Mouse (Mus musculus) midbrain, embryonic 15.5 days (tissue): ENCODE measurements around the gene Defb18. TPM values are rescaled to one million over a fixed set of nuclear protein-coding genes. Genes with fewer than 3 reads are reported as not detected.
"Not testable (repeated sequence)": the region's sequence is repeated elsewhere in the genome, so short reads cannot be mapped to it uniquely, and the experiment has no call there.

Experiments
- ATAC-seq: fragments of 200-750 bp; cut with Nextera tagmentation; replicated peaks from 2 replicates; pipeline ENCODE4 v1.8.0; 2017; ENCODE audit warnings: moderate TSS enrichment
- H3K27ac ChIP-seq: fragments of 300-500 bp; sonication (generic); 2 replicates; pipeline ENCODE4 v1.5.1; 2015; ENCODE audit warnings: mild to moderate bottlenecking, inconsistent platforms
- H3K27me3 ChIP-seq: fragments of 300-500 bp; sonication (generic); replicated peaks from 2 replicates; pipeline ENCODE4 v1.6.1; 2015; ENCODE audit warnings: inconsistent platforms
- H3K36me3 ChIP-seq: fragments of 300-500 bp; sonication (generic); replicated peaks from 2 replicates; pipeline ENCODE4 v1.6.1; 2015; ENCODE audit warnings: inconsistent platforms
- H3K4me1 ChIP-seq: fragments of 300-500 bp; sonication (generic); 2 replicates; pipeline ENCODE4 v1.6.1; 2015; ENCODE audit warnings: inconsistent platforms
- H3K4me2 ChIP-seq: fragments of 300-500 bp; sonication (generic); 2 replicates; pipeline ENCODE4 v1.6.1; 2015; ENCODE audit warnings: inconsistent platforms, mild to moderate bottlenecking, moderate library complexity
- H3K4me3 ChIP-seq: fragments of 300-500 bp; sonication (generic); 2 replicates; pipeline ENCODE4 v1.5.1; 2015; ENCODE audit warnings: mild to moderate bottlenecking, inconsistent platforms
- H3K9ac ChIP-seq: fragments of 300-500 bp; sonication (generic); 2 replicates; pipeline ENCODE4 v1.6.1; 2015; ENCODE audit warnings: mild to moderate bottlenecking, inconsistent platforms
- H3K9me3 ChIP-seq: fragments of 300-500 bp; sonication (generic); 2 replicates; pipeline ENCODE4 v1.6.1; 2016; ENCODE audit warnings: inconsistent platforms
- WGBS: fragments of 180-500 bp; shearing (Covaris S2); methylation state at CpG from one replicate; pipeline ENCODE4 v1.1.7; 2015; ENCODE audit warnings: mixed read lengths; 5-methylcytosine and 5-hydroxymethylcytosine counted together
- polyA plus RNA-seq: library from polyadenylated mRNA; unstranded; fragments of >200 nt; fragmentation: Nextera tagmentation; extraction: Ambion mirVana; gene quantifications from 2 replicates; pipeline ENCODE4 v1.2.1, GENCODE M21; 2015

Defb18 gene
- polyA plus RNA-seq, result not detected in 2 replicates

- Histone ChIP-seq H3K9me3 (no peaks in the 10 kb centered on the region), H3K4me3 (no peak within 1 kb of the TSS), H3K27ac (no peak within 1 kb of the TSS), H3K9ac (no peak within 1 kb of the TSS), H3K4me2 (no peak within 1 kb of the TSS), H3K4me1 (no peaks in the 10 kb centered on the region), H3K27me3 (no peaks in the 10 kb centered on the region), H3K36me3 (no peaks in the 10 kb centered on the region)
- 80% methylated on average over 1 of the region's 1 CpGs for WGBS
- ATAC-seq, result no peak
Observed at GRCm38 (mm10) chr1:18237343-18237742, at the start of gene Defb18. Gene Defb18 (minus strand): TSS chr1:18237443.

GRCm38 (mm10) chr1:18271095-18271494 lies 33.9 kb upstream of the Defb18 start:
- no peaks in the 10 kb centered on the region for H3K4me1 ChIP-seq
- ATAC-seq, result no peak
- no peak overlapping the region for H3K27ac ChIP-seq
- H3K36me3 ChIP-seq, result no peaks in the 10 kb centered on the region
- no peaks in the 10 kb centered on the region for H3K9me3 ChIP-seq
- H3K9ac ChIP-seq, result no peak overlapping the region
- no peak overlapping the region for H3K4me3 ChIP-seq
- no peaks in the 10 kb centered on the region for H3K27me3 ChIP-seq
- 94% methylated on average over 4 of the region's 4 CpGs for WGBS
- no peak overlapping the region for H3K4me2 ChIP-seq

GRCm38 (mm10) chr1:18268845-18269244 lies 31.6 kb upstream of the Defb18 start:
- Histone ChIP-seq H3K27me3 (no peaks in the 10 kb centered on the region), H3K4me2 (no peak overlapping the region), H3K4me1 (no peaks in the 10 kb centered on the region), H3K9ac (no peak overlapping the region), H3K36me3 (no peaks in the 10 kb centered on the region), H3K27ac (no peak overlapping the region), H3K9me3 (no peaks in the 10 kb centered on the region), H3K4me3 (no peak overlapping the region)
- 49% methylated on average over 5 of the region's 5 CpGs for WGBS
- ATAC-seq, result no peak

GRCm38 (mm10) chr1:18265038-18265437 lies 27.8 kb upstream of the Defb18 start, which contains the start of gene Defb41:
Gene Defb41 (minus strand): TSS chr1:18265138.
- no peak within 1 kb of the TSS for H3K4me3 ChIP-seq
- ATAC-seq, result no peak

GRCm38 (mm10) chr1:18245801-18246580 lies 8.7 kb upstream of the Defb18 start:
- ATAC-seq, H3K27me3 ChIP-seq, H3K4me2 ChIP-seq, H3K4me1 ChIP-seq, H3K9ac ChIP-seq, H3K36me3 ChIP-seq, H3K9me3 ChIP-seq, H3K4me3 ChIP-seq, H3K27ac ChIP-seq: not testable (repeated sequence)
- WGBS, result 85% methylated on average over 9 of the region's 9 CpGs

More at GRCm38 (mm10) chr1:18265038-18265437, 27.8 kb upstream of the Defb18 start, which contains the start of gene Defb41:
- no peaks in the 10 kb centered on the region for H3K36me3 ChIP-seq
- no peaks in the 10 kb centered on the region for H3K4me1 ChIP-seq
- no peak within 1 kb of the TSS for H3K9ac ChIP-seq
- H3K27me3 ChIP-seq, result no peaks in the 10 kb centered on the region
- no peak within 1 kb of the TSS for H3K27ac ChIP-seq
- H3K4me2 ChIP-seq, result no peak within 1 kb of the TSS
- no peaks in the 10 kb centered on the region for H3K9me3 ChIP-seq

GRCm38 (mm10) chr1:18223385-18223945 lies 13.8 kb downstream of the Defb18 start:
- Histone ChIP-seq H3K9ac (no peak overlapping the region), H3K4me2 (no peak overlapping the region), H3K27ac (no peak overlapping the region), H3K36me3 (no peaks in the 10 kb centered on the region), H3K9me3 (no peaks in the 10 kb centered on the region), H3K27me3 (no peaks in the 10 kb centered on the region), H3K4me3 (no peak overlapping the region), H3K4me1 (no peaks in the 10 kb centered on the region)
- no peak for ATAC-seq
- WGBS, result 66% methylated on average over 3 of the region's 3 CpGs

- Histone ChIP-seq H3K27ac (no peak overlapping the region), H3K4me2 (no peak overlapping the region), H3K36me3 (no peaks in the 10 kb centered on the region), H3K9ac (no peak overlapping the region), H3K9me3 (no peaks in the 10 kb centered on the region), H3K27me3 (no peaks in the 10 kb centered on the region), H3K4me1 (0 out of 2 replicates have a peak, but pooled peaks cover 7% of the 10 kb centered on the region), H3K4me3 (no peak overlapping the region)
- 34% methylated on average over 4 of the region's 4 CpGs for WGBS
- ATAC-seq, result peak; percentile 74
Observed at GRCm38 (mm10) chr1:18191719-18192118, 45.5 kb downstream of the Defb18 start.

- Histone ChIP-seq H3K9me3 (no peaks in the 10 kb centered on the region), H3K27ac (no peak overlapping the region), H3K4me3 (no peak overlapping the region), H3K4me2 (no peak overlapping the region), H3K9ac (no peak overlapping the region), H3K4me1 (0 out of 2 replicates have a peak, but pooled peaks cover 7% of the 10 kb centered on the region), H3K36me3 (no peaks in the 10 kb centered on the region), H3K27me3 (no peaks in the 10 kb centered on the region)
- 19% methylated on average over 1 of the region's 1 CpGs for whole genome bisulfite sequencing
- peak; percentile 62 for ATAC-seq
Observed at GRCm38 (mm10) chr1:18190714-18191712, 46.2 kb downstream of the Defb18 start.

Other genes starting within 250 kb of the Defb18 start
- not detected in 2 replicates for gene Crisp4, start 91.5 kb downstream of the Defb18 start, polyA plus RNA-seq
- not detected in 2 replicates for gene Defb41, start 27.7 kb upstream of the Defb18 start, polyA plus RNA-seq